ENCODE assay signal across 8 mouse cellular contexts in the genomic region with DNA sequence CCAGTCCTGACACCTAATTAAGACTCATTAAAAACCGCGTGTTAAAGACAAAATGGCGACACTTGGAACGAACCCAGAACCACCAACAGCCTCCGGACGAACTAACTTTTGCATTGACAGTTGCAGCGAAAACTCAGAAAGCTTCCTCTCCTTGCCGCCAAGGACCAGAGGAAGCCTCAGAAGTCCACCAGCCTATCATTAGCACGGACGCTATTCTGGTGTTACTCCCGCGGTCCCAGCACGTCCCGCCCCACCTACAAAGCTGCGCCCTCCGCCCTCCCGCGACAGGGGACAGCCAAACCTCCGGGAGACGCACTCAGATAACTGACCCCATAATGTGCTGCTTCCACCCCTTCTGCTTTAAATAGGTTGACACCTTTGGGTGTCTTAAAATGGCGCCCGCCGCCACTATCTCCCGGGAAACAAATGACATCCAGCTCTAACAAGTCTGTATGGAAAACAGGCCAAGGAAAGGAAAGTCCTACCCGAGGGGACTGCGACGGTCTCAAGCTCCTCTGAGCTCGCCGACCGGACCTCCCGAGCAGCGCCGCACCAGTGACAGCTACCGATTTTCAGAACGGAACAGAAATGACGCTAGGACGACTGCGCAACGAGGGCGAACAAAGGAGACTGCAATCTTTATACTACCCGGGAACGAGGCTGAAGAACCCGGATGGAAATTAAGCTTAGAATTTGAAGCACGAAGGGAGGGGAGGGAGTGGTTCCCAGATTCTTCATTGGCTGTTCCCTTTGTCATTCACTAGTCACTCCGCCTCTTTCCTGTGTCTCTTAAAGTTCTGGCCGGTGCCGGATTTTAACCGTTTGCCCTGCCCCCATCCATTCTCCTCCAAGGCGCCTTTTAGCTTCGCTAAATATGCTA. TPM values are rescaled to one million over a fixed set of nuclear protein-coding genes. Genes with fewer than 3 reads are reported as not detected.
DNase-seq lines count a peak whose midpoint lies in the region; ATAC-seq and TF ChIP-seq lines count a peak whose summit lies in the region.

Gene Rbmx, minus strand, starts transcription at position 670 of the 880 bp plus-strand sequence.

- H3K4me1 ChIP-seq in embryonic facial prominence, embryonic 14.5 days (ENCODE audit: control insufficient read depth, insufficient read depth, low read length), result no peaks in the 10 kb centered on the region
- no peaks in the 10 kb centered on the region; the same call in 1 of the 2 replicates for H3K4me1 ChIP-seq in heart, adult 2 months (ENCODE audit: control insufficient read depth, insufficient read depth, low read length)
- H3K4me1 ChIP-seq in limb, embryonic 13.5 days, result no peaks in the 10 kb centered on the region
- H3K4me1 ChIP-seq in midbrain, embryonic 16.5 days (ENCODE audit: control insufficient read depth, insufficient read depth, low read length), result peaks cover 3% of the 10 kb centered on the region; the same call in 1 of the 2 replicates

- peak within 1 kb of the TSS; percentile 87 for H3K9ac ChIP-seq in embryonic facial prominence, embryonic 14.5 days (ENCODE audit: low read depth, low read length)
- peak within 1 kb of the TSS; percentile 77 for H3K9ac ChIP-seq in heart, adult 2 months (ENCODE audit: low read depth, low read length)
- H3K9ac ChIP-seq in limb, embryonic 13.5 days, result peak within 1 kb of the TSS; percentile 85
- H3K9ac ChIP-seq in midbrain, embryonic 16.5 days (ENCODE audit: low read depth, low read length), result peak within 1 kb of the TSS; percentile 80

- TF ChIP-seq POLR2A in heart, adult 2 months (IDR thresholded peaks at IDR 0.05; ENCODE audit: insufficient read depth, low read depth, low read length), result peak; percentile 93

- intact Hi-C loops in heart, adult 2 months (cut with DNase I), result loop anchor here (5.0 kb wide), 2 partner anchors 55 to 155 kb away; partner anchors contain the start of gene Arhgef6

- H3K27ac ChIP-seq in embryonic facial prominence, embryonic 14.5 days (replicated peaks; ENCODE audit: low read depth, low read length), result peak within 1 kb of the TSS; percentile 95
- H3K27ac ChIP-seq in heart, adult 2 months, result peak within 1 kb of the TSS; percentile 93
- H3K27ac ChIP-seq in limb, embryonic 13.5 days, result peak within 1 kb of the TSS; percentile 88
- peak within 1 kb of the TSS; percentile 93 for H3K27ac ChIP-seq in midbrain, embryonic 16.5 days (ENCODE audit: low read length)

- no peaks in the 10 kb centered on the region for H3K27me3 ChIP-seq in embryonic facial prominence, embryonic 14.5 days (replicated peaks; ENCODE audit: control insufficient read depth, insufficient read depth, low read length)
- H3K27me3 ChIP-seq in heart, adult 2 months (ENCODE audit: control insufficient read depth, insufficient read depth, low read length), result no peaks in the 10 kb centered on the region
- H3K27me3 ChIP-seq in limb, embryonic 13.5 days, result no peaks in the 10 kb centered on the region
- no peaks in the 10 kb centered on the region for H3K27me3 ChIP-seq in midbrain, embryonic 16.5 days (ENCODE audit: control insufficient read depth, insufficient read depth, low read depth, low read length)

- H3K4me2 ChIP-seq in embryonic facial prominence, embryonic 14.5 days (ENCODE audit: low read depth, low read length), result peak within 1 kb of the TSS; percentile 49
- H3K4me2 ChIP-seq in limb, embryonic 13.5 days (replicated peaks), result peak within 1 kb of the TSS; percentile 63
- peak within 1 kb of the TSS; percentile 58 for H3K4me2 ChIP-seq in midbrain, embryonic 16.5 days (ENCODE audit: low read length)

- H3K79me2 ChIP-seq in heart, adult 2 months (replicated peaks; ENCODE audit: control insufficient read depth, insufficient read depth, low read length), result no peaks in the 10 kb centered on the region

- TF ChIP-seq EP300 in heart, adult 2 months (IDR thresholded peaks at IDR 0.05; ENCODE audit: insufficient read depth, low read depth, low read length), result no peak

- no peak for TF ChIP-seq CTCF in heart, adult 2 months (IDR thresholded peaks at IDR 0.05)

- peak within 1 kb of the TSS; percentile 58 for H3K4me3 ChIP-seq in embryonic facial prominence, embryonic 14.5 days (ENCODE audit: low read depth, low read length)
- peak within 1 kb of the TSS; percentile 71 for H3K4me3 ChIP-seq in heart, adult 2 months
- peak within 1 kb of the TSS; percentile 56 for H3K4me3 ChIP-seq in limb, embryonic 13.5 days
- peak within 1 kb of the TSS; percentile 58 for H3K4me3 ChIP-seq in midbrain, embryonic 16.5 days (ENCODE audit: low read depth, low read length)

- ATAC-seq in embryonic facial prominence, embryonic 14.5 days (ENCODE audit: low read depth), result peak; percentile 96
- peak; percentile 96 for ATAC-seq in limb, embryonic 13.5 days (ENCODE audit: low FRiP score, low read depth)
- peak; percentile 97 for ATAC-seq in midbrain, embryonic 16.5 days

- H3K9me3 ChIP-seq in embryonic facial prominence, embryonic 14.5 days (ENCODE audit: control insufficient read depth, low read length), result no peaks in the 10 kb centered on the region
- H3K9me3 ChIP-seq in limb, embryonic 13.5 days, result no peaks in the 10 kb centered on the region
- H3K9me3 ChIP-seq in midbrain, embryonic 16.5 days (replicated peaks; ENCODE audit: control insufficient read depth, low read length, poor library complexity, severe bottlenecking), result no peaks in the 10 kb centered on the region

- H3K36me3 ChIP-seq in embryonic facial prominence, embryonic 14.5 days (ENCODE audit: control insufficient read depth, insufficient read depth, low read length), result peaks cover 27% of the 10 kb centered on the region
- peaks cover 10% of the 10 kb centered on the region for H3K36me3 ChIP-seq in heart, adult 2 months (ENCODE audit: control insufficient read depth, insufficient read depth, low read length)
- peaks cover 24% of the 10 kb centered on the region for H3K36me3 ChIP-seq in limb, embryonic 13.5 days
- no peaks in the 10 kb centered on the region for H3K36me3 ChIP-seq in midbrain, embryonic 16.5 days (ENCODE audit: control insufficient read depth, insufficient read depth, low read length)

- peak; percentile 96 for DNase-seq in 3T3-L1 (ENCODE audit: low read depth, low spot score)
- peak; percentile 16 to 59 for DNase-seq in adrenal gland, postnatal 4 days (ENCODE audit: low spot score in 2 of 2)
- DNase-seq in embryonic facial prominence, embryonic 14.5 days (ENCODE audit: low spot score), result peak; percentile 96
- peak; percentile 78 to 87 for DNase-seq in heart, adult 2 months
- DNase-seq in kidney, adult 8-10 months, result peak; percentile 89 to 93
- DNase-seq in spleen, postnatal 10 days (ENCODE audit: low spot score in 2 of 2), result peak; percentile 53 to 77

- 21% methylated on average over 50 of the region's 50 CpGs for WGBS in embryonic facial prominence, embryonic 14.5 days
- 15% methylated on average over 50 of the region's 50 CpGs for WGBS in heart, adult 2 months
- WGBS in limb, embryonic 13.5 days, result 14% methylated on average over 50 of the region's 50 CpGs
- WGBS in midbrain, embryonic 16.5 days, result 16% methylated on average over 50 of the region's 50 CpGs

RNA-seq across cellular contexts. Expression of gene Rbmx, which starts in this region (rescaled TPM):
- 10 to 100 TPM; 53.4 to 63.8 TPM for total RNA-seq in adrenal gland, postnatal 4 days (2021)
- 101 and 122 TPM in 2 replicates for polyA plus RNA-seq in embryonic facial prominence, embryonic 14.5 days (2014; fragmentation: Nextera tagmentation; extraction: Ambion mirVana)
- 10 to 100 TPM; 19.7 to 22.6 TPM for total RNA-seq in heart, adult 2 months (2021)
- 16.6 and 26.0 TPM in 2 replicates for polyA plus RNA-seq in heart, adult 2 months (2012; rRNA removed)
- 164 and 168 TPM in 2 replicates for polyA plus RNA-seq in limb, embryonic 13.5 days (2015; fragmentation: Nextera tagmentation; extraction: Ambion mirVana)
- 158 and 182 TPM in 2 replicates for polyA plus RNA-seq in midbrain, embryonic 16.5 days (2015; fragmentation: Nextera tagmentation; extraction: Ambion mirVana)

Comparison
In these comparisons a context has a peak if more than half of its experiments do, and no peak if none do; other contexts are left out.
1. Peak in every context shown above with its lines: DNase-seq, ATAC-seq, H3K4me3 ChIP-seq and H3K27ac ChIP-seq.
2. DNase-seq: peak in every context shown above with its lines; median percentile 96 in 3T3-L1; 96 in embryonic facial prominence, embryonic 14.5 days; 91 in kidney, adult 8-10 months; 82 in heart, adult 2 months; 65 in spleen, postnatal 10 days; 38 in adrenal gland, postnatal 4 days.